ENCODE assay signal across 17 mouse cellular contexts in genomic region chr4:154582607-154583236, GRCm38 (mm10). TPM values are rescaled to one million over a fixed set of nuclear protein-coding genes. Genes with fewer than 3 reads are reported as not detected.
DNase-seq lines count a peak whose midpoint lies in the region; ATAC-seq lines count a peak whose summit lies in the region.
"Had no signal": no experiment of that assay in that cellular context is flagged by ENCODE, and none has a peak within 500 bp of the region (broad histone marks: within the 10 kb centered on the region; RNA-seq: fewer than 3 reads in every experiment).

No protein-coding gene starts in this region.

- DNase-seq in midbrain, embryonic 11.5 days (ENCODE audit: low spot score, missing footprints), result no peak
- no peak for DNase-seq in forebrain, embryonic 10.5 days (ENCODE audit: extremely low spot score, low spot score)
- DNase-seq in frontal cortex, postnatal 36 days (ENCODE audit: low spot score in 2 of 2), result peak; percentile 8 to 30
- DNase-seq in retina, embryonic 14.5 days (ENCODE audit: low spot score), result peak; percentile 64
- no peak for DNase-seq in gastrocnemius, postnatal 25 days
- DNase-seq in thymus, postnatal 10 days (ENCODE audit: low spot score in 2 of 2), result no peak
- DNase-seq: adrenal gland, postnatal 14 days; cerebellum, postnatal 14 days; heart, postnatal 36 days; thymus, postnatal 25 days had no signal

- no peaks in the 10 kb centered on the region for H3K9me3 ChIP-seq in midbrain, embryonic 13.5 days
- H3K9me3 ChIP-seq in midbrain, embryonic 11.5 days (ENCODE audit: control insufficient read depth, low read length), result no peaks in the 10 kb centered on the region
- H3K9me3 ChIP-seq in forebrain, embryonic 10.5 days, result no peaks in the 10 kb centered on the region
- H3K9me3 ChIP-seq: embryonic facial prominence, embryonic 15.5 days; kidney, embryonic 15.5 days had no signal

- WGBS in midbrain, embryonic 13.5 days, result 65% methylated on average over 21 of the region's 21 CpGs
- 79% methylated on average over 21 of the region's 21 CpGs for WGBS in midbrain, embryonic 11.5 days
- 60% methylated on average over 21 of the region's 21 CpGs for WGBS in forebrain, embryonic 10.5 days

- peaks cover 36% of the 10 kb centered on the region for H3K4me1 ChIP-seq in midbrain, embryonic 13.5 days (replicated peaks)
- H3K4me1 ChIP-seq in midbrain, embryonic 11.5 days (ENCODE audit: control insufficient read depth, insufficient read depth, low read length), result peaks cover 20% of the 10 kb centered on the region
- H3K4me1 ChIP-seq in forebrain, embryonic 10.5 days, result peaks cover 99% of the 10 kb centered on the region

- H3K4me2 ChIP-seq in midbrain, embryonic 13.5 days (replicated peaks), result no peak overlapping the region
- H3K4me2 ChIP-seq in midbrain, embryonic 11.5 days, result no peak overlapping the region
- H3K4me2 ChIP-seq: embryonic facial prominence, embryonic 15.5 days; kidney, embryonic 15.5 days had no signal

- peak; percentile 43; the same call in 1 of the 2 replicates for ATAC-seq in midbrain, embryonic 13.5 days
- no peak for ATAC-seq in midbrain, embryonic 11.5 days (ENCODE audit: low FRiP score)
- ATAC-seq: CD4-positive, CD25-positive, alpha-beta regulatory T cell, adult 4 months; Patski had no signal

- H3K27me3 ChIP-seq in midbrain, embryonic 13.5 days, result peaks cover 23% of the 10 kb centered on the region
- H3K27me3 ChIP-seq in midbrain, embryonic 11.5 days (ENCODE audit: control insufficient read depth, insufficient read depth, low read length), result no peaks in the 10 kb centered on the region
- peaks cover 47% of the 10 kb centered on the region for H3K27me3 ChIP-seq in forebrain, embryonic 10.5 days (ENCODE audit: poor library complexity, severe bottlenecking)

- no peak overlapping the region for H3K27ac ChIP-seq in midbrain, embryonic 13.5 days
- H3K27ac ChIP-seq in midbrain, embryonic 11.5 days (ENCODE audit: low read depth, low read length), result no peak overlapping the region
- H3K27ac ChIP-seq in forebrain, embryonic 10.5 days, result peak overlapping the region; percentile 86
- H3K27ac ChIP-seq: embryonic facial prominence, embryonic 15.5 days; kidney, embryonic 15.5 days; liver, embryonic 14.5 days; macrophage had no signal

- no peak overlapping the region for H3K4me3 ChIP-seq in midbrain, embryonic 13.5 days (replicated peaks)
- H3K4me3 ChIP-seq in midbrain, embryonic 11.5 days (ENCODE audit: low read depth, low read length), result no peak overlapping the region
- H3K4me3 ChIP-seq in forebrain, embryonic 10.5 days, result no peak overlapping the region
- H3K4me3 ChIP-seq: embryonic facial prominence, embryonic 15.5 days; kidney, embryonic 15.5 days had no signal

- no peaks in the 10 kb centered on the region for H3K36me3 ChIP-seq in midbrain, embryonic 13.5 days
- H3K36me3 ChIP-seq in midbrain, embryonic 11.5 days (ENCODE audit: control insufficient read depth, insufficient read depth, low read length), result no peaks in the 10 kb centered on the region
- peaks cover 17% of the 10 kb centered on the region; the same call in 1 of the 2 replicates for H3K36me3 ChIP-seq in forebrain, embryonic 10.5 days (replicated peaks)
- H3K36me3 ChIP-seq: embryonic facial prominence, embryonic 15.5 days; kidney, embryonic 15.5 days had no signal

- H3K9ac ChIP-seq in midbrain, embryonic 13.5 days (replicated peaks), result no peak overlapping the region
- H3K9ac ChIP-seq in midbrain, embryonic 11.5 days (ENCODE audit: low read length), result no peak overlapping the region
- H3K9ac ChIP-seq: embryonic facial prominence, embryonic 15.5 days; kidney, embryonic 15.5 days; liver, embryonic 14.5 days had no signal

RNA-seq across cellular contexts. Expression of gene Prdm16, which starts 54.0 kb away (rescaled TPM):
- polyA plus RNA-seq in midbrain, embryonic 13.5 days (2015; fragmentation: Nextera tagmentation; extraction: Ambion mirVana), result 8.7 and 12.5 TPM in 2 replicates
- 6.6 and 8.0 TPM in 2 replicates for polyA plus RNA-seq in midbrain, embryonic 11.5 days (2014; fragmentation: Nextera tagmentation; extraction: Ambion mirVana)
- polyA plus RNA-seq in forebrain, embryonic 10.5 days (2016; fragmentation: Nextera tagmentation; extraction: Ambion mirVana), result 40.1 and 43.1 TPM in 2 replicates
- total RNA-seq in gastrocnemius, postnatal 25 days (2021), result 1 to 10 TPM; 1.7 to 3.0 TPM
- polyA plus RNA-seq: Patski had no signal

Comparison
In these comparisons a context has a peak if more than half of its experiments do, and no peak if none do; other contexts are left out.
1. DNase-seq: peak in frontal cortex, postnatal 36 days (2 of 2) and retina, embryonic 14.5 days (single experiment); none in midbrain, embryonic 11.5 days (single experiment), forebrain, embryonic 10.5 days (single experiment), gastrocnemius, postnatal 25 days (single experiment) and thymus, postnatal 10 days (0 of 2).